ENCODE assay signal across 8 mouse cellular contexts in genomic region chr9:72275979-72276500, GRCm38 (mm10). TPM values are rescaled to one million over a fixed set of nuclear protein-coding genes. Genes with fewer than 3 reads are reported as not detected.
DNase-seq lines count a peak whose midpoint lies in the region; ATAC-seq and TF ChIP-seq lines count a peak whose summit lies in the region.

No protein-coding gene starts in this region.

- peak overlapping the region; percentile 76 for H3K4me2 ChIP-seq in hindbrain, embryonic 12.5 days (replicated peaks)

- no peaks in the 10 kb centered on the region for H3K9me3 ChIP-seq in hindbrain, embryonic 12.5 days (replicated peaks)

- H3K36me3 ChIP-seq in hindbrain, embryonic 12.5 days: no peaks in the 10 kb centered on the region

- no peak for DNase-seq in gastrocnemius, adult 2 months
- DNase-seq in gastrocnemius, postnatal 14 days: no peak
- peak; percentile 70 for DNase-seq in A20 (ENCODE audit: low read depth, low spot score)
- DNase-seq in c-Kit-positive CD71-positive TER-119-negative erythroid progenitor cells, embryonic 14.5 days (ENCODE audit: low read depth): peak; percentile 54
- peak; percentile 12 for DNase-seq in mesoderm, embryonic 11.5 days (ENCODE audit: low read depth, low spot score)
- no peak for DNase-seq in frontal cortex, postnatal 10 days (ENCODE audit: low spot score in 2 of 2)
- DNase-seq in layer of hippocampus, postnatal 25 days (ENCODE audit: extremely low spot score in 1 of 2, low spot score in 1 of 2): no peak

- H3K4me1 ChIP-seq in hindbrain, embryonic 12.5 days: peaks cover 9% of the 10 kb centered on the region

- TF ChIP-seq CTCF in gastrocnemius, adult 2 months (IDR thresholded peaks at IDR 0.05): no peak

- WGBS in hindbrain, embryonic 12.5 days: 46% methylated on average over 8 of the region's 8 CpGs

- intact Hi-C loops in gastrocnemius, adult 2 months (cut with DNase I): no loop called here
- intact Hi-C loops in gastrocnemius, postnatal 14 days (cut with DNase I; ENCODE audit: low total_unique reads): no loop called here

- ATAC-seq in hindbrain, embryonic 12.5 days (ENCODE audit: low FRiP score): no peak

- H3K27ac ChIP-seq in gastrocnemius, adult 2 months: peak overlapping the region; percentile 90
- peak overlapping the region; percentile 99 for H3K27ac ChIP-seq in hindbrain, embryonic 12.5 days

- peak overlapping the region; percentile 75 for H3K4me3 ChIP-seq in gastrocnemius, adult 2 months
- H3K4me3 ChIP-seq in hindbrain, embryonic 12.5 days: peak overlapping the region; percentile 70

- H3K9ac ChIP-seq in hindbrain, embryonic 12.5 days: peak overlapping the region; percentile 92

- H3K27me3 ChIP-seq in hindbrain, embryonic 12.5 days: no peaks in the 10 kb centered on the region

RNA-seq across cellular contexts. Expression of gene Zfp280d, which starts 1.4 kb away (rescaled TPM):
- total RNA-seq in gastrocnemius, adult 2 months (2021): 10 to 100 TPM; 18.3 to 19.5 TPM
- 10 to 100 TPM; 12.7 to 13.7 TPM for total RNA-seq in gastrocnemius, postnatal 14 days (2021)
- 63.9 and 65.3 TPM in 2 replicates for polyA plus RNA-seq in hindbrain, embryonic 12.5 days (2016; fragmentation: Nextera tagmentation; extraction: Ambion mirVana)
- 10 to 100 TPM; 42.3 to 54.1 TPM for total RNA-seq in layer of hippocampus, postnatal 25 days (2021)

Comparison
In these comparisons a context has a peak if more than half of its experiments do, and no peak if none do; other contexts are left out.
1. DNase-seq: peak in A20 (single experiment), c-Kit-positive CD71-positive TER-119-negative erythroid progenitor cells, embryonic 14.5 days (single experiment) and mesoderm, embryonic 11.5 days (single experiment); none in gastrocnemius, adult 2 months (single experiment), gastrocnemius, postnatal 14 days (single experiment), frontal cortex, postnatal 10 days (0 of 2) and layer of hippocampus, postnatal 25 days (0 of 2).